Mouse (Mus musculus): ENCODE results near the gene Pigv.

DNA sequence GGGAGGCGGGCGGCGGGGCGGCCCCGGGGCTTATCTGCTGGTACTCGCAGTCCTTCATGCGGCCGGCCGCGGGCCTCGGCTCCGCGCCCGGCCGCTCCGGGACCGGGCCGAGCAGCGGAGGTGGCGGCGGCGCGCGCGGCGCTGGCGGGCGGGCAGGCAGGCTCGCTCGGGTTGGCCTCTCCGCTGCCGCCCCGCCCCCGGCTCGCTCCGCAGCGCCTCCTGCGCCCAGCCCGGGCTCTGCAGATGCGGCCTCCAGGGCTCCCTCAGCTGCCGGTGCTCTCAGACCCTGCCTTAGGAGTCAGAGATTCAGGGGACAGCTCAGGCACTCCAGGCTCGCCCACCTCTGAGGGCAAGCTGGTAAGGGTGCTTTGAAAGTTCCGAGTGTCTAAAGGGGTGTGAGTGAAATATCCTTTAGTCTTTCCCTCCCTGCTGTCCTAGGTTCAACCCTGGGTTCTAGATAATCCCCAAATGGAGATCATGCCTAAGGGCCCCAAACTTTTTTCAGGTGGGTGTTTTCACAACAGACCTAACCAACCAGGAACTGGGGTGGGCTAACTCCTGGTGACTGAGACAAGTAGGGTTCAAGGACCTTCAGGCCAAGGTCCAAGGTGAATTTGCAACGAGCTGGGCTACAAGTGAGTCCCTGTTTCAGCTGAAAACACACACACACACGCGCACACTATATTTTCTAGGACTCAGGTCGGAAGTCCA, 39.0 kb downstream of the Pigv start:
- TF ChIP-seq CTCF (conservative IDR thresholded peaks at IDR 0.05; ENCODE audit: insufficient read depth, insufficient read length, low read depth, low read length), result peak; percentile 63
- no peak for TF ChIP-seq POLR2A (IDR thresholded peaks at IDR 0.05; ENCODE audit: low read depth, low read length)

All from kidney, adult 2 months (tissue).